ENCODE assay signal across 17 mouse cellular contexts in the genomic region with DNA sequence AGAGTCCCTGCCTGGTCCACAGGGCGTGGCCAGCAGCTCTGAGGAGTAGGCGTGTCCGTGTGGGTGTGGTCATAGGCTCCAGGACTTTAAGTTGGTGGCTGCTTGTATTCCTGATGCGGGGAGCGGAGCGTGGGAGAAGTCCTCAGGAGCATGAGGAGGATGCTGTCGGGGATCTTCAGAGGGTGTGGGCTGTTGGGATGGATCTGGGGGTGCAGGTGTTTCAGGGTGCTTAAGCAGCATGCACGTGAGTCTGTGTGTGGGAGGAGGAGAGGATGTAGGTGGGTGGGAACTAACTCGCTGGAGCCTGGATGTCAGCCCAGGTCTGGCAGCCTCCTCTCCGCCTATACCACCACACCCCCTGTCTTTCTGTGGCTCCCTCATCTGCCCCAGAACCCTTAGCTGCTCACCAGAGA. TPM values are rescaled to one million over a fixed set of nuclear protein-coding genes. Genes with fewer than 3 reads are reported as not detected.
DNase-seq lines count a peak whose midpoint lies in the region; ATAC-seq and TF ChIP-seq lines count a peak whose summit lies in the region.
"Had no signal": no experiment of that assay in that cellular context is flagged by ENCODE, and none has a peak within 500 bp of the region (broad histone marks: within the 10 kb centered on the region; RNA-seq: fewer than 3 reads in every experiment).

No protein-coding gene starts in this region.

- H3K36me3 ChIP-seq in kidney, postnatal 0 days (ENCODE audit: insufficient read depth, low read length), result no peaks in the 10 kb centered on the region
- no peaks in the 10 kb centered on the region for H3K36me3 ChIP-seq in embryonic facial prominence, embryonic 15.5 days
- no peaks in the 10 kb centered on the region for H3K36me3 ChIP-seq in stomach, postnatal 0 days (ENCODE audit: control insufficient read depth, insufficient read depth, low read length)
- no peaks in the 10 kb centered on the region for H3K36me3 ChIP-seq in heart, adult 2 months (ENCODE audit: control insufficient read depth, insufficient read depth, low read length)

- intact Hi-C loops in heart, adult 2 months (cut with DNase I), result no loop called here

- no peak for TF ChIP-seq POLR2A in lung, adult 2 months (IDR thresholded peaks at IDR 0.05; ENCODE audit: borderline replicate concordance, extremely low read depth, low read depth, low read length)
- no peak for TF ChIP-seq POLR2A in heart, adult 2 months (IDR thresholded peaks at IDR 0.05; ENCODE audit: insufficient read depth, low read depth, low read length)

- no peak for TF ChIP-seq EP300 in stomach, postnatal 0 days (optimal IDR thresholded peaks at IDR 0.05)
- TF ChIP-seq EP300 in heart, adult 2 months (IDR thresholded peaks at IDR 0.05; ENCODE audit: insufficient read depth, low read depth, low read length), result no peak

- H3K27ac ChIP-seq in kidney, postnatal 0 days, result no peak overlapping the region
- no peak overlapping the region for H3K27ac ChIP-seq in embryonic facial prominence, embryonic 15.5 days (replicated peaks)
- H3K27ac ChIP-seq in stomach, postnatal 0 days (replicated peaks), result no peak overlapping the region
- no peak overlapping the region for H3K27ac ChIP-seq in heart, adult 2 months

- no peak for DNase-seq in kidney, postnatal 0 days (ENCODE audit: low spot score)
- DNase-seq in kidney, postnatal 14 days, result no peak
- peak; percentile 12 for DNase-seq in lung, postnatal 36 days
- no peak for DNase-seq in lung, adult 2 months
- DNase-seq in stomach, postnatal 0 days (ENCODE audit: low spot score), result peak; percentile 29
- no peak for DNase-seq in heart, adult 18-20 months
- no peak for DNase-seq in heart, adult 2 months
- DNase-seq: cerebellum, postnatal 14 days; kidney, postnatal 25 days; thymus, adult 2 months had no signal

- no peaks in the 10 kb centered on the region for H3K79me2 ChIP-seq in heart, adult 2 months (replicated peaks; ENCODE audit: control insufficient read depth, insufficient read depth, low read length)

- no peak overlapping the region for H3K4me3 ChIP-seq in kidney, postnatal 0 days (replicated peaks; ENCODE audit: low read depth, low read length)
- H3K4me3 ChIP-seq in lung, adult 2 months (replicated peaks; ENCODE audit: extremely low read depth, low read depth, low read length), result no peak overlapping the region
- no peak overlapping the region for H3K4me3 ChIP-seq in embryonic facial prominence, embryonic 15.5 days (replicated peaks)
- no peak overlapping the region for H3K4me3 ChIP-seq in stomach, postnatal 0 days (ENCODE audit: low read depth, low read length)
- no peak overlapping the region for H3K4me3 ChIP-seq in heart, adult 2 months
- H3K4me3 ChIP-seq: erythroblast, embryonic 14.5 days had no signal

- WGBS in kidney, postnatal 0 days, result 29% methylated on average over 10 of the region's 10 CpGs
- 27% methylated on average over 10 of the region's 10 CpGs for WGBS in lung, adult 2 months
- WGBS in embryonic facial prominence, embryonic 15.5 days, result 19% methylated on average over 10 of the region's 10 CpGs
- 19% methylated on average over 10 of the region's 10 CpGs for WGBS in stomach, postnatal 0 days
- 26% methylated on average over 10 of the region's 10 CpGs for WGBS in heart, adult 2 months

- H3K27me3 ChIP-seq in kidney, postnatal 0 days (ENCODE audit: insufficient read depth, low read length), result peaks cover 6% of the 10 kb centered on the region; the same call in 1 of the 2 replicates
- H3K27me3 ChIP-seq in embryonic facial prominence, embryonic 15.5 days, result no peaks in the 10 kb centered on the region; the same call in none of the 2 replicates
- H3K27me3 ChIP-seq in stomach, postnatal 0 days (ENCODE audit: control insufficient read depth, insufficient read depth, low read length), result no peaks in the 10 kb centered on the region
- H3K27me3 ChIP-seq in heart, adult 2 months (ENCODE audit: control insufficient read depth, insufficient read depth, low read length), result no peaks in the 10 kb centered on the region; the same call in 1 of the 2 replicates

- H3K9ac ChIP-seq in kidney, postnatal 0 days (ENCODE audit: low read depth, low read length), result no peak overlapping the region
- no peak overlapping the region for H3K9ac ChIP-seq in embryonic facial prominence, embryonic 15.5 days
- H3K9ac ChIP-seq in stomach, postnatal 0 days (ENCODE audit: low read length), result no peak overlapping the region
- H3K9ac ChIP-seq in heart, adult 2 months (ENCODE audit: low read depth, low read length), result no peak overlapping the region

- no peaks in the 10 kb centered on the region for H3K4me1 ChIP-seq in kidney, postnatal 0 days (replicated peaks; ENCODE audit: insufficient read depth, low read length)
- no peaks in the 10 kb centered on the region for H3K4me1 ChIP-seq in lung, adult 2 months (ENCODE audit: control insufficient read depth, insufficient read depth, low read length)
- peaks cover 3% of the 10 kb centered on the region; the same call in 1 of the 2 replicates for H3K4me1 ChIP-seq in embryonic facial prominence, embryonic 15.5 days
- no peaks in the 10 kb centered on the region for H3K4me1 ChIP-seq in stomach, postnatal 0 days (replicated peaks; ENCODE audit: control insufficient read depth, insufficient read depth)
- H3K4me1 ChIP-seq in heart, adult 2 months (ENCODE audit: control insufficient read depth, insufficient read depth, low read length), result no peaks in the 10 kb centered on the region

- TF ChIP-seq CTCF in kidney, postnatal 0 days (IDR thresholded peaks at IDR 0.05; ENCODE audit: low read depth), result no peak
- TF ChIP-seq CTCF in lung, adult 2 months (IDR thresholded peaks at IDR 0.05; ENCODE audit: insufficient read depth, low read length), result no peak
- no peak for TF ChIP-seq CTCF in stomach, postnatal 0 days (IDR thresholded peaks at IDR 0.05; ENCODE audit: low read depth)
- no peak for TF ChIP-seq CTCF in heart, adult 2 months (IDR thresholded peaks at IDR 0.05)

- no peak overlapping the region for H3K4me2 ChIP-seq in kidney, postnatal 0 days (ENCODE audit: low read length)
- no peak overlapping the region for H3K4me2 ChIP-seq in embryonic facial prominence, embryonic 15.5 days (replicated peaks)
- no peak overlapping the region for H3K4me2 ChIP-seq in stomach, postnatal 0 days (replicated peaks; ENCODE audit: low read depth)
- H3K4me2 ChIP-seq: liver, embryonic 11.5 days; midbrain, embryonic 11.5 days had no signal

- no peaks in the 10 kb centered on the region for H3K9me3 ChIP-seq in kidney, postnatal 0 days (replicated peaks; ENCODE audit: low read length)
- H3K9me3 ChIP-seq in embryonic facial prominence, embryonic 15.5 days (replicated peaks), result no peaks in the 10 kb centered on the region
- H3K9me3 ChIP-seq in stomach, postnatal 0 days (ENCODE audit: control insufficient read depth, low read length), result no peaks in the 10 kb centered on the region

- peak; percentile 30; the same call in 1 of the 2 replicates for ATAC-seq in kidney, postnatal 0 days (replicated peaks; ENCODE audit: low FRiP score, low read depth)
- peak; percentile 30; the same call in 1 of the 2 replicates for ATAC-seq in embryonic facial prominence, embryonic 15.5 days (ENCODE audit: insufficient number of reproducible peaks, low FRiP score, low TSS enrichment, low read depth)
- 0 out of 2 replicates have a peak, but pooled peaks have one; percentile 20 for ATAC-seq in stomach, postnatal 0 days (ENCODE audit: low FRiP score, low TSS enrichment)

RNA-seq across cellular contexts. Expression of a gene that starts 26.7 kb away (rescaled TPM):
- 0.20 and 0.22 TPM in 2 replicates for polyA plus RNA-seq in kidney, postnatal 0 days (2015; fragmentation: Nextera tagmentation; extraction: Ambion mirVana)
- polyA plus RNA-seq in lung, adult 2 months (2012; rRNA removed), result 0.22 and 0.25 TPM in 2 replicates
- polyA plus RNA-seq in embryonic facial prominence, embryonic 15.5 days (2015; fragmentation: Nextera tagmentation; extraction: Ambion mirVana), result 10.5 and 11.7 TPM in 2 replicates
- polyA plus RNA-seq in stomach, postnatal 0 days (2015; fragmentation: Nextera tagmentation; extraction: Ambion mirVana), result 0.73 and 0.91 TPM in 2 replicates
- not detected for total RNA-seq in heart, adult 18-20 months (2021)
- total RNA-seq in heart, adult 2 months (2021), result not detected
- polyA plus RNA-seq in heart, adult 2 months (2012; rRNA removed), result 0.37 TPM in 1 of 2 replicates, not detected in the other
- total RNA-seq: heart, adult 8-10 months had no signal
- polyA plus RNA-seq: erythroblast, embryonic 14.5 days; hindbrain, embryonic 11.5 days; liver, embryonic 11.5 days; midbrain, embryonic 11.5 days; small intestine, adult 2 months had no signal

Comparison
In these comparisons a context has a peak if more than half of its experiments do, and no peak if none do; other contexts are left out.
1. DNase-seq: peak in lung, postnatal 36 days (single experiment) and stomach, postnatal 0 days (single experiment); none in kidney, postnatal 0 days (single experiment), kidney, postnatal 14 days (single experiment), lung, adult 2 months (single experiment), heart, adult 18-20 months (0 of 2) and heart, adult 2 months (0 of 2).
2. Peak in every context shown above with its lines, with median percentiles within 50 percentile points of each other: ATAC-seq.